In the genomic region with DNA sequence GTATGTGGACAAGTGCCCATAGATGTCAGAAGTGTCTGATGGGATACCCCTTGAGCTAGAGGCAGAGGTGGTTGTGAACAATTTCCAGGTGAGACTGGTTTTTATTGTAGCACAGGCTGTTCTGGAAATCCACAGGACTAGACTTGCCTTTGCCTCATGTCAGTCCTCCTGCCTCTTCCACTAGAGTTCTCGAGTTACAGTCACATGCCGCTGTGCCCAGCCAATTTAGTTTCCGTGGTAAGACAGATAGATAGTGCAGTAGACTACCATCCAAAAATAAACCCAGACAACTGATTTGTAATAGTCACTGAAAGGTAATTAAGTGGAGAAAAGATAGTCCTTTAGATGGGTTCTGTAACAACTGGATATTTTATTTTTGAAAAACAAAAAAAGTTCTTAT, we compare ENCODE assay signal across 1 mouse cellular context.
TF ChIP-seq lines count a peak whose summit lies in the region.

No protein-coding gene starts in this region.

TF ChIP-seq in CH12.LX, 34 proteins besides CTCF, POLR2A, EP300 and RAD21:
- TF ChIP-seq E2F4 (IDR thresholded peaks at IDR 0.05; ENCODE audit: insufficient replicate concordance, low read depth, low read length) (no peak), BHLHE40 (IDR thresholded peaks at IDR 0.05; ENCODE audit: low read depth, low read length) (peak; percentile 62)
